ENCODE assay signal across 8 mouse cellular contexts in the genomic region with DNA sequence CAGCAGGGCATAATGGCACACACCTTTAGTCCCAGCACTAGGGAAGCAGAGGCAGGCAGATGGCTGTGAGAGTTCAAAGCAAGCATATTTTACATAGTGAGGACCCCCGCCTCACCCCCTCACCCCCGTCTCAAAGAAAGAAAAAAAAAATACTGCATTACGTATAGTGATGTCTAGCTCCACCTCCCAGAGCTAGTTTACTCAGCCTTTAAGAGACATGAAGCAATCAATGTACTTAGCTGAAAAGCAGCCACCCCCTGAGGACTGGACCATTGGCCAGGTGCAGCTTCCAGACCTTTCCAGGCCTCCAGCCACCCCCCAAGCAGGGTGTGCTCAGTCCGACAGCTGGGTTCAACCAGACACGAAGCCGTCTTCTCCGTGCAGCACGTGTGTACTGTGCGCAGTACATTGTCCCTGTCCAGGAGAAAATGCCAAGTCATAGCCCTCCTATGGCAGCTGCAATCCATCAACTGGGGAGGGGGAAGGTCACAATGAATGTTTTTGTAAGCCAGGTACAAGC. TPM values are rescaled to one million over a fixed set of nuclear protein-coding genes. Genes with fewer than 3 reads are reported as not detected.
DNase-seq lines count a peak whose midpoint lies in the region; ATAC-seq lines count a peak whose summit lies in the region.

No protein-coding gene starts in this region.

- H3K4me3 ChIP-seq in embryonic facial prominence, embryonic 15.5 days (replicated peaks), result peak overlapping the region; percentile 48
- H3K4me3 ChIP-seq in hindbrain, embryonic 11.5 days (ENCODE audit: low read depth, low read length), result no peak overlapping the region
- H3K4me3 ChIP-seq in midbrain, embryonic 12.5 days, result peak overlapping the region; percentile 44; the same call in 1 of the 2 replicates

- peak overlapping the region; percentile 91 for H3K27ac ChIP-seq in embryonic facial prominence, embryonic 15.5 days (replicated peaks)
- H3K27ac ChIP-seq in hindbrain, embryonic 11.5 days (ENCODE audit: low read depth, low read length), result no peak overlapping the region
- H3K27ac ChIP-seq in midbrain, embryonic 12.5 days (replicated peaks), result no peak overlapping the region

- H3K4me2 ChIP-seq in embryonic facial prominence, embryonic 15.5 days (replicated peaks), result peak overlapping the region; percentile 51
- H3K4me2 ChIP-seq in hindbrain, embryonic 11.5 days (replicated peaks; ENCODE audit: low read depth, low read length), result peak overlapping the region; percentile 43
- H3K4me2 ChIP-seq in midbrain, embryonic 12.5 days (replicated peaks), result peak overlapping the region; percentile 54

- ATAC-seq in embryonic facial prominence, embryonic 15.5 days (ENCODE audit: insufficient number of reproducible peaks, low FRiP score, low TSS enrichment, low read depth), result peak; percentile 66
- peak; percentile 50 for ATAC-seq in hindbrain, embryonic 11.5 days (ENCODE audit: low FRiP score)
- ATAC-seq in midbrain, embryonic 12.5 days (ENCODE audit: low FRiP score, low read depth), result peak; percentile 59; the same call in 1 of the 2 replicates

- 32% methylated on average over 9 of the region's 9 CpGs for WGBS in embryonic facial prominence, embryonic 15.5 days
- WGBS in hindbrain, embryonic 11.5 days, result 46% methylated on average over 9 of the region's 9 CpGs
- WGBS in midbrain, embryonic 12.5 days, result 58% methylated on average over 9 of the region's 9 CpGs

- DNase-seq in adrenal gland, adult (ENCODE audit: inconsistent age in 2 of 2, low spot score in 1 of 2), result peak; percentile 60 to 74
- DNase-seq in adrenal gland, postnatal 4 days (ENCODE audit: low spot score in 2 of 2), result no peak
- peak; percentile 19 to 35 for DNase-seq in adrenal gland, postnatal 36 days
- DNase-seq in hindbrain, embryonic 11.5 days (ENCODE audit: low spot score), result no peak
- DNase-seq in liver (peak; percentile 60), adipocyte (ENCODE audit: low spot score) (no peak)

- no peaks in the 10 kb centered on the region for H3K36me3 ChIP-seq in embryonic facial prominence, embryonic 15.5 days
- H3K36me3 ChIP-seq in hindbrain, embryonic 11.5 days (ENCODE audit: control insufficient read depth, insufficient read depth, low read length), result no peaks in the 10 kb centered on the region
- no peaks in the 10 kb centered on the region for H3K36me3 ChIP-seq in midbrain, embryonic 12.5 days

- no peaks in the 10 kb centered on the region for H3K27me3 ChIP-seq in embryonic facial prominence, embryonic 15.5 days
- no peaks in the 10 kb centered on the region for H3K27me3 ChIP-seq in hindbrain, embryonic 11.5 days (ENCODE audit: control insufficient read depth, insufficient read depth, low read length)
- no peaks in the 10 kb centered on the region for H3K27me3 ChIP-seq in midbrain, embryonic 12.5 days

- no peaks in the 10 kb centered on the region for H3K9me3 ChIP-seq in embryonic facial prominence, embryonic 15.5 days (replicated peaks)
- no peaks in the 10 kb centered on the region for H3K9me3 ChIP-seq in hindbrain, embryonic 11.5 days (ENCODE audit: control insufficient read depth, low read length)
- no peaks in the 10 kb centered on the region for H3K9me3 ChIP-seq in midbrain, embryonic 12.5 days

- no peak overlapping the region for H3K9ac ChIP-seq in embryonic facial prominence, embryonic 15.5 days
- no peak overlapping the region for H3K9ac ChIP-seq in hindbrain, embryonic 11.5 days (ENCODE audit: low read depth, low read length)
- H3K9ac ChIP-seq in midbrain, embryonic 12.5 days (replicated peaks), result no peak overlapping the region

- H3K4me1 ChIP-seq in embryonic facial prominence, embryonic 15.5 days, result no peaks in the 10 kb centered on the region
- no peaks in the 10 kb centered on the region for H3K4me1 ChIP-seq in hindbrain, embryonic 11.5 days (replicated peaks; ENCODE audit: control insufficient read depth, insufficient read depth, low read length)
- no peaks in the 10 kb centered on the region for H3K4me1 ChIP-seq in midbrain, embryonic 12.5 days

RNA-seq across cellular contexts. Expression of a gene that starts 24.0 kb away (rescaled TPM):
- total RNA-seq in adrenal gland, postnatal 4 days (2021), result 100 to 1,000 TPM; 243 to 252 TPM
- 100 to 1,000 TPM; 169 to 183 TPM for total RNA-seq in adrenal gland, postnatal 36 days (2021)
- 425 and 436 TPM in 2 replicates for polyA plus RNA-seq in embryonic facial prominence, embryonic 15.5 days (2015; fragmentation: Nextera tagmentation; extraction: Ambion mirVana)
- 318 and 333 TPM in 2 replicates for polyA plus RNA-seq in hindbrain, embryonic 11.5 days (2014; fragmentation: Nextera tagmentation; extraction: Ambion mirVana)
- polyA plus RNA-seq in midbrain, embryonic 12.5 days (2016; fragmentation: Nextera tagmentation; extraction: Ambion mirVana), result 272 and 288 TPM in 2 replicates

Comparison
In these comparisons a context has a peak if more than half of its experiments do, and no peak if none do; other contexts are left out.
1. DNase-seq: peak in adrenal gland, adult (2 of 2), adrenal gland, postnatal 36 days (2 of 2) and liver (single experiment); none in adrenal gland, postnatal 4 days (0 of 2), hindbrain, embryonic 11.5 days (single experiment) and adipocyte (single experiment).
2. Peak in every context shown above with its lines, with median percentiles within 50 percentile points of each other: ATAC-seq and H3K4me2 ChIP-seq.